Mouse (Mus musculus): ENCODE measurements at regions not wholly inside any gene's neighbourhood (a gene's known extent, or its start where the extent isn't known, plus 50 kb on each side); places are given as distances from the start of the nearest gene placed in this dataset.

DNA sequence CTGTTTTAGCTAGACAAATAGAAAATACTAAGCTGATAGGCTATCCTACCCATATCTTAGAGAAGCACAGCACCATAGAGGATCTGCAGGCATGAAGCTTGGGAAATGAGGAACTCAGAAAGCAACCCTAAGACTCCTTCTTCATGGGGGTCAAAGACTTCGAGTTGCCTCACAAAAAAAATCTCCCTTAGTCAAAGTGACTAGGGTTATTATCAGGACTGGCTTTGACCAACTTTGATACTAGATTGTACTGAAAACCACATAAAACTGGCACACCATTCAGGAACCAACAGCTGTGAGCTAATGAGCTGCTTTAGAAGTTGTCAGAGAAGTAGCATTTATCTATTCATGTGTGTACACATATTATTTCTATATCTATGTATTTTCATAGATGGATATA, 931.2 kb upstream of the Gm7489 start:
- no peak for DNase-seq (ENCODE audit: low spot score in 2 of 2)
- intact Hi-C loops (cut with DNase I) = no loop called here

- no peak for DNase-seq (ENCODE audit: low spot score in 2 of 2)
- intact Hi-C loops (cut with DNase I) = no loop called here
These were observed 929.8 kb upstream of the Gm7489 start for GRCm38 (mm10) chr15:52954715-52955593.

GRCm38 (mm10) chr15:52959711-52960110, 925.0 kb upstream of the Gm7489 start:
- intact Hi-C loops (cut with DNase I) = no loop called here

GRCm38 (mm10) chr15:52961491-52961890, 923.2 kb upstream of the Gm7489 start:
- DNase-seq (ENCODE audit: low spot score in 2 of 2) = no peak
- intact Hi-C loops (cut with DNase I) = no loop called here

More at GRCm38 (mm10) chr15:52959711-52960110, 925.0 kb upstream of the Gm7489 start:
- DNase-seq (ENCODE audit: low spot score in 2 of 2) = peak in 1 of 2 experiments; percentile 7

DNA sequence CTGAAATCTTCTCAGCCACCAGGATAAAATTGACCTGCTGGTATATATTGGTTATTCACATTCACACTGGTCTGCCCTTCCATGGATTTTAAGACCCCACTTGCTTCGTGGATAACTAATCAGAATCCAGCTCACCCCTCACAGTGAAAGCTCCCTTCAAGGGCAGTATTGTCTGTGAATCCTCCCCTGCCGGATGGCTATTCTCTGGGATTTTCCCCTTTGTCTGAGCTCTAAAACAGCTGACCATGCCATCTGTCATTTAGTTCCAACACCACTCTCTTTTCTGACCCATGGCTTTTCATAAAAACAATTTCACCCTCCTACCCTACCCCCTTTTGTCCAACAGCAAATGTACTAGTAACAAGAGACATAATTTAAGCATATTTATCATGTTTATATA, 920.8 kb upstream of the Gm7489 start:
- no peak for DNase-seq (ENCODE audit: low spot score in 2 of 2)
- intact Hi-C loops (cut with DNase I) = no loop called here

GRCm38 (mm10) chr15:52964403-52964802, 920.3 kb upstream of the Gm7489 start:
- intact Hi-C loops (cut with DNase I) = no loop called here
- no peak for DNase-seq (ENCODE audit: low spot score in 2 of 2)

GRCm38 (mm10) chr15:52967801-52968235, 916.9 kb upstream of the Gm7489 start:
- intact Hi-C loops (cut with DNase I) = no loop called here
- no peak for DNase-seq (ENCODE audit: low spot score in 2 of 2)

GRCm38 (mm10) chr15:52982821-52983220, 901.9 kb upstream of the Gm7489 start:
- intact Hi-C loops (cut with DNase I) = no loop called here
- DNase-seq (ENCODE audit: low spot score in 2 of 2) = no peak

- intact Hi-C loops (cut with DNase I) = no loop called here
- DNase-seq (ENCODE audit: low spot score in 2 of 2) = no peak
These were observed 894.1 kb upstream of the Gm7489 start for GRCm38 (mm10) chr15:52990580-52990979.

GRCm38 (mm10) chr15:52994351-52994750, 890.4 kb upstream of the Gm7489 start:
- DNase-seq (ENCODE audit: low spot score in 2 of 2) = peak in 1 of 2 experiments; percentile 23
- intact Hi-C loops (cut with DNase I) = no loop called here

DNA sequence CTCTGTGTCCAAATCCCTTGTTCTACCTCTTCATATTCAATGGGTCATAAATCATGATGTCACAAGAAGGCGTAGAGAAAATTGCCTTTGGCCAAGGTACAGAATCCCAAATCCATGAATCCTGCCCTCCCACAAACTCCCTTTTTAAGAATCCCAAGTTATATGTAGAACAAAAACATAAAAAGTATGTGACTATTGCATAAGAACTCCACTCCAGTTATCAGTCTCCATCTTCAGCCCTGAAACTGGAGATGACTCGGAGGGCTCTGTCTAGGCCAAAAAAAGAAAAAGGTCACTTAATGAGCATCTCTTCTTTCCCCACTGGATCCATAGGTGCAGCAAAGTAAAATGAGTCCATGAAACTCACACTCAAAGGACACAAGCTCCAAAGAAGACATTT, 885.5 kb upstream of the Gm7489 start:
- intact Hi-C loops (cut with DNase I) = no loop called here
- no peak for DNase-seq (ENCODE audit: low spot score in 2 of 2)

GRCm38 (mm10) chr15:52999776-53000175, 884.9 kb upstream of the Gm7489 start:
- no peak for DNase-seq (ENCODE audit: low spot score in 2 of 2)
- intact Hi-C loops (cut with DNase I) = no loop called here

GRCm38 (mm10) chr15:53001429-53001828, 883.3 kb upstream of the Gm7489 start:
- DNase-seq (ENCODE audit: low spot score in 2 of 2) = peak; percentile 42 to 49
- intact Hi-C loops (cut with DNase I) = no loop called here

- intact Hi-C loops (cut with DNase I) = no loop called here
- no peak for DNase-seq (ENCODE audit: low spot score in 2 of 2)
These were observed 882.7 kb upstream of the Gm7489 start for GRCm38 (mm10) chr15:53001964-53002363.

DNA sequence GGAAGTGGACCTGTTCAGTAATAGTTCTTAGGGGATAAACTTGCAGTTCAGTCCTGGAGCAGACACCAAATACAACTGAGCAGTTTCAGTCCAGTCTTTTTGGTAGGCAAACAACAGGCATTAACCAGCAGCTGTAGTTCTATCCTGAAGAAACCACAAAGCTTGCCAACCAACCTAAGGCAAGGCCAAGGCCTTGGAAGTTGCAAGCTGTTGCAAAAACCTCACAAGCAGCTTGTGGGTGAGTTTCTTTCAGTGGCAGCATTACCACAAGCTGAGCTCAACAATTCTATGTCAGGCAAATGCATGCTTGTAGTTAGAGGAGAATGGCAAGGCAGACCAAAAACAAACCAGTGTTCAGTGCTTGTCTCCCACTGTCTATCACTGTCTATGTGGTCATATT, 880.6 kb upstream of the Gm7489 start:
- no peak for DNase-seq (ENCODE audit: low spot score in 2 of 2)

GRCm38 (mm10) chr15:53006844-53007243, 877.9 kb upstream of the Gm7489 start:
- intact Hi-C loops (cut with DNase I) = no loop called here
- DNase-seq (ENCODE audit: low spot score in 2 of 2) = no peak

More for the DNA sequence above, 880.6 kb upstream of the Gm7489 start:
- intact Hi-C loops (cut with DNase I) = no loop called here

GRCm38 (mm10) chr15:53009337-53009736, 875.4 kb upstream of the Gm7489 start:
- intact Hi-C loops (cut with DNase I) = no loop called here
- no peak for DNase-seq (ENCODE audit: low spot score in 2 of 2)
